Mouse (Mus musculus) left cerebral cortex, adult 11 months (tissue): Measurements from ENCODE around the gene Gm3327.
"Not testable (repeated sequence)": the region's sequence is repeated elsewhere in the genome, so short reads cannot be mapped to it uniquely, and the experiment has no call there.

Experiments used
- DNase-seq: peaks from one replicate; pipeline ENCODE4 v3.0.0; 2022; ENCODE audit warnings: low spot score

Gene Gm3327

GRCm38 (mm10) chr14:44123551-44123950 is at the start of gene Gm3327:
Gene Gm3327, plus strand, starts transcription at chr14:44123851.
- DNase-seq: not testable (repeated sequence)

- DNase-seq: not testable (repeated sequence)
Measured at GRCm38 (mm10) chr14:44077785-44078341, 45.8 kb upstream of the Gm3327 start.

GRCm38 (mm10) chr14:44086588-44086987 is 37.1 kb upstream of the Gm3327 start:
- not testable (repeated sequence) for DNase-seq

GRCm38 (mm10) chr14:44087535-44087934 is 36.1 kb upstream of the Gm3327 start:
- DNase-seq: not testable (repeated sequence)

- not testable (repeated sequence) for DNase-seq
Measured at GRCm38 (mm10) chr14:44091524-44091923, 32.1 kb upstream of the Gm3327 start.

GRCm38 (mm10) chr14:44094445-44094844 is 29.2 kb upstream of the Gm3327 start:
- not testable (repeated sequence) for DNase-seq

- DNase-seq: not testable (repeated sequence)
Measured at GRCm38 (mm10) chr14:44100030-44100429, 23.6 kb upstream of the Gm3327 start.

- DNase-seq: not testable (repeated sequence)
Measured at GRCm38 (mm10) chr14:44102354-44102753, 21.3 kb upstream of the Gm3327 start, which contains the start of gene Ear2. Gene Ear2, plus strand, starts transcription at chr14:44102654.

GRCm38 (mm10) chr14:44110981-44111380 is 12.7 kb upstream of the Gm3327 start:
- no peak for DNase-seq
